Mouse (Mus musculus): ENCODE data around the gene Hoxd10. TPM values are rescaled to one million over a fixed set of nuclear protein-coding genes. Genes with fewer than 3 reads are reported as not detected.

The Hoxd10 gene
- polyA plus RNA-seq, 1 experiment from 2014 or later, result 0.34 TPM

GRCm38 (mm10) chr2:74668370-74669229 is 23.1 kb upstream of the Hoxd10 start:
- H3K4me2 ChIP-seq, result peak overlapping the region; percentile 78
- H3K9me3 ChIP-seq, result no peaks in the 10 kb centered on the region
- peaks cover 17% of the 10 kb centered on the region for H3K4me1 ChIP-seq
- peaks cover 96% of the 10 kb centered on the region for H3K27me3 ChIP-seq
- no peaks in the 10 kb centered on the region for H3K36me3 ChIP-seq
- no peak overlapping the region for H3K27ac ChIP-seq
- WGBS, result under 1% methylated on average over 57 of the region's 74 CpGs
- H3K4me3 ChIP-seq, result peak overlapping the region; percentile 39
- ATAC-seq (ENCODE audit: borderline replicate concordance, extremely low read depth, low FRiP score, low TSS enrichment), result peak; percentile 62
- H3K9ac ChIP-seq, result no peak overlapping the region

DNA sequence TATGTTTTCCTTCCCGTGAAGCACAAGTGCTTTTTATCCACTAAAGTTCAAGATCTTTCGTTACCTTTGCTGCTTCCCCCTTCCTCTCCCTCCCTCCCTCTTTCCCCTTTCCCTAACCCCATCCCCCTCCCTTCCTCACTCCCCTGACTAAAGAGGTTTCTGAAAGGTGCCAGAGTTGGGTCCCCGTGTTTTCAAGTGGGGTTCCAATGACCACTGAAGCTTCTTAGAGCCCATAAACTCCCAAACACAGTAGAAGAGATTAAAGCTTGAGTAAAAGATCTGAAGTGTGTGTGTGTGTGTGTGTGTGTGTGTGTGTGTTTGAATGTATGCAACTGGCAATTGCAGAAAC is 22.5 kb upstream of the Hoxd10 start:
- Histone ChIP-seq H3K4me2 (no peak overlapping the region), H3K36me3 (no peaks in the 10 kb centered on the region), H3K27ac (no peak overlapping the region), H3K9ac (no peak overlapping the region), H3K27me3 (peaks cover 96% of the 10 kb centered on the region), H3K9me3 (no peaks in the 10 kb centered on the region), H3K4me1 (peaks cover 17% of the 10 kb centered on the region), H3K4me3 (no peak overlapping the region)
- no peak for ATAC-seq (ENCODE audit: borderline replicate concordance, extremely low read depth, low FRiP score, low TSS enrichment)
- WGBS, result 1% methylated on average over 3 of the region's 3 CpGs

DNA sequence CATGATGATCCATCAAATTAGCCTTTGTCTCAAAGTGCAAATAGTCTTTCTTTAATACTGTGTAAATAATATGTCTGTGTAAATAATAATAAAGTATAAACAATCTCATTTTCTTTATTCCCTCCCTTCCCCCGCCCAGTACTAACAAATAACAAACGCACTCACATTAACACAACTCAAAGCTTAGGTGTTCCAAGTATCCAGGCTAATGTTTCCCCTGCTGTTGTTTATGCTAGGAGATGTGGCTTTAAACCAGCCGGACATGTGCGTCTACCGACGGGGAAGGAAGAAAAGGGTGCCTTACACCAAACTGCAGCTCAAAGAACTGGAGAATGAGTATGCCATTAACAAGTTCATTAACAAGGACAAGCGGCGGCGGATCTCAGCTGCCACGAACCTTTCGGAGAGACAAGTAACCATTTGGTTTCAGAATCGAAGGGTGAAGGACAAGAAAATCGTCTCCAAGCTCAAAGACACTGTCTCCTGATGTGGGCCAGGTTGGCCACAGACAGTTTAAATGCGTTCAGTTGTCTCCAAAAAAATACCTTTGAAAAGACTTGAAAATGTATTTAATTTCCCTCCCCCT is 22.0 kb upstream of the Hoxd10 start:
- Histone ChIP-seq H3K27me3 (peaks cover 96% of the 10 kb centered on the region), H3K27ac (no peak overlapping the region), H3K9me3 (no peaks in the 10 kb centered on the region), H3K36me3 (no peaks in the 10 kb centered on the region), H3K9ac (no peak overlapping the region), H3K4me1 (peaks cover 17% of the 10 kb centered on the region), H3K4me3 (no peak overlapping the region), H3K4me2 (no peak overlapping the region)
- WGBS, result 1% methylated on average over 14 of the region's 14 CpGs
- ATAC-seq (ENCODE audit: borderline replicate concordance, extremely low read depth, low FRiP score, low TSS enrichment), result no peak

- no peak for ATAC-seq (ENCODE audit: borderline replicate concordance, extremely low read depth, low FRiP score, low TSS enrichment)
- Histone ChIP-seq H3K9me3 (no peaks in the 10 kb centered on the region), H3K4me2 (no peak overlapping the region), H3K4me1 (peaks cover 17% of the 10 kb centered on the region), H3K4me3 (no peak overlapping the region), H3K27me3 (peaks cover 97% of the 10 kb centered on the region), H3K27ac (no peak overlapping the region), H3K36me3 (no peaks in the 10 kb centered on the region), H3K9ac (no peak overlapping the region)
- WGBS, result 9% methylated on average over 3 of the region's 3 CpGs
Measured at GRCm38 (mm10) chr2:74670632-74671188, 21.0 kb upstream of the Hoxd10 start.

DNA sequence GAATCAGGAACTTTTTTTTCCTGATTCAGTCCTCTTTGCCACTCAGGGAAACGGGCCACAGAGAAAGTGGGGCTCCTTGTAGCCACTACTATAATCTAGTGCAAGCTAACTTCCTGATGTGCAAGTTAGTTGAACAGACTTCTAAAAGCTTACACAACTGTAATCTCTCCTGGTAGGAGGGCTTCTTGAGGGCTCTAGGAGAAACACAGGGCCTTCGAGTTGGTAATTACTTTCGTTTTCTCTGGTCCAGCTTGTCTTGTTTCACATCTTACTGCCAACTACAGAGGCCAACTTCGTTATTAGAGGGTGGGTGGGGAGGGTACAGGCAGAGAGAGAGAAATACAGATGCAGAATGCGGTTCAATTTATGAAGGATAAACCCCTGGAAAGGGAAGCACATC is 19.9 kb upstream of the Hoxd10 start:
- H3K27me3 ChIP-seq, result peaks cover 99% of the 10 kb centered on the region
- H3K27ac ChIP-seq, result no peak overlapping the region
- ATAC-seq (ENCODE audit: borderline replicate concordance, extremely low read depth, low FRiP score, low TSS enrichment), result no peak
- 12% methylated on average over 5 of the region's 5 CpGs for WGBS
- no peak overlapping the region for H3K4me3 ChIP-seq
- H3K4me1 ChIP-seq, result peaks cover 17% of the 10 kb centered on the region
- H3K9me3 ChIP-seq, result no peaks in the 10 kb centered on the region
- no peak overlapping the region for H3K9ac ChIP-seq
- no peaks in the 10 kb centered on the region for H3K36me3 ChIP-seq
- H3K4me2 ChIP-seq, result no peak overlapping the region

- H3K4me1 ChIP-seq, result peaks cover 16% of the 10 kb centered on the region
- 7% methylated on average over 40 of the region's 40 CpGs for WGBS
- no peak for ATAC-seq (ENCODE audit: borderline replicate concordance, extremely low read depth, low FRiP score, low TSS enrichment)
Measured at GRCm38 (mm10) chr2:74672481-74673362, 19.0 kb upstream of the Hoxd10 start.

GRCm38 (mm10) chr2:74673835-74674425 is 17.8 kb upstream of the Hoxd10 start:
- H3K9me3 ChIP-seq, result no peaks in the 10 kb centered on the region
- H3K9ac ChIP-seq, result no peak overlapping the region
- peaks cover 99% of the 10 kb centered on the region for H3K27me3 ChIP-seq
- no peak for ATAC-seq (ENCODE audit: borderline replicate concordance, extremely low read depth, low FRiP score, low TSS enrichment)
- H3K4me1 ChIP-seq, result peaks cover 5% of the 10 kb centered on the region; the same call in 1 of the 2 replicates
- H3K36me3 ChIP-seq, result no peaks in the 10 kb centered on the region
- no peak overlapping the region for H3K4me3 ChIP-seq
- no peak overlapping the region for H3K27ac ChIP-seq
- no peak overlapping the region for H3K4me2 ChIP-seq
- 2% methylated on average over 24 of the region's 24 CpGs for WGBS

More at GRCm38 (mm10) chr2:74672481-74673362, 19.0 kb upstream of the Hoxd10 start:
- Histone ChIP-seq H3K27me3 (peaks cover 99% of the 10 kb centered on the region), H3K9ac (no peak overlapping the region), H3K4me3 (peak overlapping the region; percentile 21), H3K27ac (no peak overlapping the region), H3K4me2 (peak overlapping the region; percentile 54), H3K9me3 (no peaks in the 10 kb centered on the region), H3K36me3 (no peaks in the 10 kb centered on the region)

GRCm38 (mm10) chr2:74674881-74675665 is 16.7 kb upstream of the Hoxd10 start, which contains the start of gene Hoxd12:
Hoxd12 (plus strand) TSS chr2:74675013.
- no peak within 1 kb of the TSS for H3K27ac ChIP-seq

DNA sequence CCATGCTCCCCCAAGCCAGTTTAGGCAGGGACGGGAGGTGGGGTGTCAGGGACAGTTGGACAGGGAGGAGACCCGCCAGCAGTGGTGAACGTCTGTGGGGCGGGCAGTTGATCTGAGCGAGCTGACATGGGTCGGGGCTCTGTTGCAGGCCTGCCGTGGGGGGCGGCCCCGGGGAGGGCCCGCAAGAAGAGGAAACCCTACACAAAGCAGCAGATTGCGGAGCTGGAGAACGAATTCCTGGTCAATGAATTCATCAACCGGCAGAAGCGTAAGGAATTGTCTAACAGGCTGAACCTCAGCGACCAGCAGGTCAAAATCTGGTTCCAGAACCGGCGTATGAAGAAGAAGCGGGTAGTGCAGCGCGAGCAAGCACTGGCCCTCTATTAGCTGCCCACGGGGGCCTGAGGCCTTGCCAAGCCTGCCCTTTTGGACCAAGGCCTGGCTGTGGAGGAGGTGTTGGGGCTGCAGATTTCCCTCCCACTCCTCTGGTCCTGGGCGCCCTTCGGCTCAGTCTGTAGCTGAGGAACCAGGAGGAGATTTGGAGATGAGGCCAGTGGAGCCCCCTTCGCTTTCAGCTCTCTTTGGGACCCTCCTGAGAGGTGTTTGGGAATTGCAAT is 15.9 kb upstream of the Hoxd10 start:
- Histone ChIP-seq H3K27me3 (peaks cover 100% of the 10 kb centered on the region), H3K4me1 (peaks cover 5% of the 10 kb centered on the region; the same call in 1 of the 2 replicates), H3K4me2 (no peak overlapping the region), H3K36me3 (no peaks in the 10 kb centered on the region), H3K27ac (no peak overlapping the region), H3K9me3 (no peaks in the 10 kb centered on the region), H3K9ac (no peak overlapping the region), H3K4me3 (no peak overlapping the region)
- 6% methylated on average over 24 of the region's 24 CpGs for WGBS
- no peak for ATAC-seq (ENCODE audit: borderline replicate concordance, extremely low read depth, low FRiP score, low TSS enrichment)

More at GRCm38 (mm10) chr2:74674881-74675665, 16.7 kb upstream of the Hoxd10 start, which contains the start of gene Hoxd12:
- Histone ChIP-seq H3K27me3 (peaks cover 99% of the 10 kb centered on the region), H3K4me1 (peaks cover 5% of the 10 kb centered on the region; the same call in 1 of the 2 replicates), H3K36me3 (no peaks in the 10 kb centered on the region), H3K4me2 (no peak within 1 kb of the TSS), H3K4me3 (no peak within 1 kb of the TSS), H3K9ac (no peak within 1 kb of the TSS), H3K9me3 (no peaks in the 10 kb centered on the region)
- ATAC-seq (ENCODE audit: borderline replicate concordance, extremely low read depth, low FRiP score, low TSS enrichment), result no peak
- WGBS, result 3% methylated on average over 47 of the region's 47 CpGs

DNA sequence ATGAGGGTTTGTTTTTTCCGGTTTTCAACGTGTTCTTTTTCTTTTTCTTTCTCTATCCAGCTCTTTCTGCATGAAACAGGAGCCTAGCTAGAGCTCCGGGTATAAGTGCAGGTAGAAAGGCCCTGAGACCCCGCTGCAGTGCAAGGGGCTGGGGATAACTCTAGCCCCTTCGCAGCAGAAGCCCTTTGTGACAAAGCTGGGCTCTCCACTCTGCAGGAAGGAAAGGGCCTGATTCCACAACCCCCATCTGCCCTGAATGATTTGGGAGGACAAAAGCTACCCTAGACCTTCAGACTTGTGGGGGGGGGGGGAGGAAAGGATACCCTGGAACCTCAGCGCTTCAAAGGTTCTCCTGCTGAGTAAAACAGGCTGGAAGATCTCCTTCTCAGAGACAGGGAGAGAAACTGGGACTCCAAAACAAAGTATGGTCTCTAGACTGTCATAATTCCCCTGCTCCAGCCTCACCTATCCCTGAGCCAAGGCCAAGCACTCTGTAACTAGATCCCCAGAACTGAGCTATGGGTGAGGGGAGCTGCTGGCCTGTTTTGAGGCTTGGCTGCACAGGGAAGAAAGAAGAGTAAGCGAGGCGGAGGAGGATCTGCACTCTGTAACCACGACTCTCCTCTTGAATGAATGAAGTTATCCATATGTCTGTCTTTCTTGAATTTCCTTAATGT is 15.2 kb upstream of the Hoxd10 start:
- Histone ChIP-seq H3K36me3 (no peaks in the 10 kb centered on the region), H3K4me3 (no peak overlapping the region), H3K27me3 (peaks cover 100% of the 10 kb centered on the region), H3K4me1 (peaks cover 5% of the 10 kb centered on the region; the same call in 1 of the 2 replicates), H3K27ac (no peak overlapping the region), H3K9me3 (no peaks in the 10 kb centered on the region), H3K4me2 (no peak overlapping the region), H3K9ac (no peak overlapping the region)
- ATAC-seq (ENCODE audit: borderline replicate concordance, extremely low read depth, low FRiP score, low TSS enrichment), result no peak
- WGBS, result 6% methylated on average over 9 of the region's 9 CpGs

All from lung, embryonic 15.5 days (tissue).